ENCODE assay signal across 26 mouse cellular contexts in genomic region chr10:31535046-31535445, GRCm38 (mm10).
DNase-seq lines count a peak whose midpoint lies in the region; ATAC-seq and TF ChIP-seq lines count a peak whose summit lies in the region.
"Had no signal": no experiment of that assay in that cellular context is flagged by ENCODE, and none has a peak within 500 bp of the region (broad histone marks: within the 10 kb centered on the region; RNA-seq: fewer than 3 reads in every experiment).

No protein-coding gene starts in this region.

- H3K9me3 ChIP-seq in stomach, postnatal 0 days (ENCODE audit: control insufficient read depth, low read length): no peaks in the 10 kb centered on the region
- H3K9me3 ChIP-seq: embryonic facial prominence, embryonic 13.5 days; embryonic facial prominence, embryonic 15.5 days; forebrain, embryonic 10.5 days; forebrain, embryonic 12.5 days had no signal

- ATAC-seq in stomach, postnatal 0 days (ENCODE audit: low FRiP score, low TSS enrichment): no peak
- ATAC-seq: forebrain, embryonic 14.5 days; forebrain, embryonic 16.5 days had no signal

- H3K27me3 ChIP-seq in C2C12 (ENCODE audit: control insufficient read depth, insufficient read depth, insufficient read length): no peaks in the 10 kb centered on the region
- no peaks in the 10 kb centered on the region for H3K27me3 ChIP-seq in stomach, postnatal 0 days (ENCODE audit: control insufficient read depth, insufficient read depth, low read length)
- H3K27me3 ChIP-seq: embryonic facial prominence, embryonic 13.5 days; embryonic facial prominence, embryonic 15.5 days; forebrain, embryonic 12.5 days had no signal

- H3ac ChIP-seq in C2C12 (ENCODE audit: control insufficient read depth, insufficient read length, low read depth): no peak overlapping the region

- peak; percentile 84 for DNase-seq in 3T3-L1 (ENCODE audit: low read depth, low spot score)
- peak; percentile 75 for DNase-seq in NIH3T3 (ENCODE audit: low read depth)
- peak; percentile 58 for DNase-seq in brain, adult 2 months (ENCODE audit: low read depth, low spot score)
- DNase-seq in thymus, postnatal 14 days: no peak
- no peak for DNase-seq in lung, adult 2 months
- no peak for DNase-seq in left cerebral cortex, adult 2 months (ENCODE audit: extremely low spot score in 1 of 2, low spot score in 2 of 2)
- DNase-seq in stomach, postnatal 0 days (ENCODE audit: low spot score): no peak
- DNase-seq: adrenal gland, adult 8-10 months; adrenal gland, postnatal 14 days; adrenal gland, postnatal 36 days; B cell, adult 2 months; cerebellum, adult 11 months; cerebellum, adult 18-20 months; cerebellum, adult 8-10 months; cerebellum, adult 9-11 months; cerebellum, postnatal 14 days; cerebellum, postnatal 36 days; embryo, embryonic 11 days had no signal

- no peak overlapping the region for H3K4me2 ChIP-seq in stomach, postnatal 0 days (replicated peaks; ENCODE audit: low read depth)
- H3K4me2 ChIP-seq: embryonic facial prominence, embryonic 13.5 days; embryonic facial prominence, embryonic 15.5 days; forebrain, embryonic 12.5 days had no signal

- no peak overlapping the region for H3K27ac ChIP-seq in left cerebral cortex, adult 2 months
- H3K27ac ChIP-seq in stomach, postnatal 0 days (replicated peaks): no peak overlapping the region
- H3K27ac ChIP-seq: embryonic facial prominence, embryonic 13.5 days; embryonic facial prominence, embryonic 15.5 days; forebrain, embryonic 10.5 days; forebrain, embryonic 12.5 days had no signal

- no peak for TF ChIP-seq POLR2A in lung, adult 2 months (IDR thresholded peaks at IDR 0.05; ENCODE audit: borderline replicate concordance, extremely low read depth, low read depth, low read length)

- peaks cover 11% of the 10 kb centered on the region for H3K36me3 ChIP-seq in C2C12 (ENCODE audit: control insufficient read depth, insufficient read depth)
- H3K36me3 ChIP-seq in stomach, postnatal 0 days (ENCODE audit: control insufficient read depth, insufficient read depth, low read length): no peaks in the 10 kb centered on the region
- H3K36me3 ChIP-seq: forebrain, embryonic 12.5 days had no signal

- H3K79me3 ChIP-seq in C2C12 (ENCODE audit: low read depth): peaks cover 10% of the 10 kb centered on the region

- TF ChIP-seq EP300 in stomach, postnatal 0 days (optimal IDR thresholded peaks at IDR 0.05): no peak

- intact Hi-C loops in left cerebral cortex, adult 2 months (cut with DNase I): no loop called here

- no peak overlapping the region for H3K4me3 ChIP-seq in C2C12 (ENCODE audit: insufficient read depth, poor library complexity, severe bottlenecking)
- no peak overlapping the region for H3K4me3 ChIP-seq in lung, adult 2 months (replicated peaks; ENCODE audit: extremely low read depth, low read depth, low read length)
- no peak overlapping the region for H3K4me3 ChIP-seq in left cerebral cortex, adult 2 months
- no peak overlapping the region for H3K4me3 ChIP-seq in stomach, postnatal 0 days (ENCODE audit: low read depth, low read length)
- H3K4me3 ChIP-seq: embryonic facial prominence, embryonic 13.5 days; embryonic facial prominence, embryonic 15.5 days; erythroblast, embryonic 14.5 days; forebrain, embryonic 10.5 days; forebrain, embryonic 12.5 days had no signal

- no peak for TF ChIP-seq CTCF in C2C12 (IDR thresholded peaks at IDR 0.05; ENCODE audit: control insufficient read depth, insufficient read depth, insufficient read length)
- TF ChIP-seq CTCF in lung, adult 2 months (IDR thresholded peaks at IDR 0.05; ENCODE audit: insufficient read depth, low read length): no peak
- TF ChIP-seq CTCF in left cerebral cortex, adult 2 months (IDR thresholded peaks at IDR 0.05): no peak
- TF ChIP-seq CTCF in stomach, postnatal 0 days (IDR thresholded peaks at IDR 0.05; ENCODE audit: low read depth): no peak

- H3K4me1 ChIP-seq in lung, adult 2 months (ENCODE audit: control insufficient read depth, insufficient read depth, low read length): peaks cover 2% of the 10 kb centered on the region
- no peaks in the 10 kb centered on the region; the same call in 1 of the 2 replicates for H3K4me1 ChIP-seq in stomach, postnatal 0 days (replicated peaks; ENCODE audit: control insufficient read depth, insufficient read depth)
- H3K4me1 ChIP-seq: forebrain, embryonic 10.5 days; forebrain, embryonic 12.5 days had no signal

- peaks cover 46% of the 10 kb centered on the region for H3K79me2 ChIP-seq in C2C12 (ENCODE audit: control insufficient read depth, insufficient read depth)

- H3K9ac ChIP-seq in stomach, postnatal 0 days (ENCODE audit: low read length): no peak overlapping the region
- H3K9ac ChIP-seq: embryonic facial prominence, embryonic 13.5 days; embryonic facial prominence, embryonic 15.5 days; forebrain, embryonic 12.5 days had no signal

- 89% methylated on average over 2 of the region's 2 CpGs for WGBS in lung, adult 2 months
- 78% methylated on average over 2 of the region's 2 CpGs for WGBS in stomach, postnatal 0 days

TF ChIP-seq in C2C12, 6 proteins besides CTCF, POLR2A, EP300 and RAD21:
- no peak for TF ChIP-seq MAX (IDR thresholded peaks at IDR 0.05)
- peak; percentile 36 for TF ChIP-seq FOSL1 (IDR thresholded peaks at IDR 0.05; ENCODE audit: insufficient read depth, low read length, poor library complexity, severe bottlenecking)
- no peak for TF ChIP-seq MYOG (IDR thresholded peaks at IDR 0.05; ENCODE audit: control insufficient read depth, extremely low read depth, insufficient read length)
- TF ChIP-seq CEBPB (IDR thresholded peaks at IDR 0.05; ENCODE audit: low read depth): no peak
- peak; percentile 21 for TF ChIP-seq MYOD1 (IDR thresholded peaks at IDR 0.05; ENCODE audit: control insufficient read depth, insufficient read length, low read depth)
- TF ChIP-seq USF1 (IDR thresholded peaks at IDR 0.05; ENCODE audit: low read depth): no peak

Comparison
In these comparisons a context has a peak if more than half of its experiments do, and no peak if none do; other contexts are left out.
1. DNase-seq: peak in 3T3-L1 (single experiment), NIH3T3 (single experiment) and brain, adult 2 months (single experiment); none in thymus, postnatal 14 days (single experiment), lung, adult 2 months (single experiment), left cerebral cortex, adult 2 months (0 of 2) and stomach, postnatal 0 days (single experiment).